Mouse (Mus musculus): ENCODE measurements around the gene Tarbp2.

DNA sequence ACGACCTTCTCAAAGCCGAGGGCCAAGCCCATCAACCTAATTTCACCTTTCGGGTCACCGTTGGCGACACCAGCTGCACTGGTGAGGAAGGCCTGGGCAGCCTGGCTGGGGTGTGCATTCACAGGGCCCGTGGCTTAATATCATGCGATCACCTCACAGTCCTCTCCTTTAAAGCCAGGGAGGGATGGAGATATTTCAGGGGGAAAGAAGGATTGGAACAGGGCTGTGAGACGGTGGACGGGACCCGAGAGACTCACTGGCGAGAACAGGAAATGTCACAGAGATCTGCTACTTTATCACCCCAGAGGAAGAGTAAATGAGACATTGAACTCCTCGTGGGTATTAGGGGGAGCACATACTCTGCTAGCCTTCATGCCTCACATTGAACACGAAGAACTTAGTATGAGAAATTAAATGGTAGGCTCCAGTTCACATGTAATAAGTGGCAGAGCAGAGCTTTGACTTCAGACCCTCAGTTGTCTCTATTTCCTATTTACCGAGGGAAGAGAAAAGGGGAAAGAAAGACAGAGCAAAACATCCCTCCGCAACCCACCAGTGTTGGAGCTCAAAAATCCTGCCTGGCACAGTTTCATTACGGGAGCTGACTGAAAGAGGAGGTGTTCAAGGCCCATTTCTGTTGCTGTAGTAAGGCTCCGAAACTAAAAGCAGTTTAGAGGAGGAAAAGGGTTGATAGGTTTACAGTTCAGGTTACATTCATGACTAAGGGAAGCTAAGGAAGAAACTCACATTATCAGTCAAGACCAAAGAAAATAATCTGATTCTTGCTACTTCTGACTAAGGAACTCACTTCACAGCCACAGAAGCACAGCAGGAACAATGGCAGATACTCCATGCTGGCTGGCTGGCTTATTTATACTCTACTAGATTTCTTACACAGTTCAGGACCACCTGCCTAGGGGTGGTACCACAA lies 1.5 kb downstream of the Tarbp2 start:
- TF ChIP-seq CTCF (IDR thresholded peaks at IDR 0.05; ENCODE audit: control insufficient read depth, insufficient read depth, low read length) (no peak), POLR2A (IDR thresholded peaks at IDR 0.05; ENCODE audit: borderline replicate concordance, control insufficient read depth, low read depth, low read length) (no peak)
